Mouse (Mus musculus): ENCODE results near the gene Ccnt1.

The Ccnt1 gene

GRCm38 (mm10) chr15:98570873-98571538, at the start of gene Ccnt1, which contains the start of gene 4930415O20Rik:
Ccnt1 (minus strand) TSS chr15:98570923.
4930415O20Rik (plus strand) TSS chr15:98571004.
- DNase-seq (ENCODE audit: low spot score in 2 of 2) = no peak

GRCm38 (mm10) chr15:98617176-98617537, 46.4 kb upstream of the Ccnt1 start:
- peak in 1 of 2 experiments; percentile 84 for DNase-seq (ENCODE audit: low spot score in 2 of 2)

- DNase-seq (ENCODE audit: low spot score in 2 of 2) = no peak
These were observed 45.8 kb upstream of the Ccnt1 start for GRCm38 (mm10) chr15:98616362-98617175.

GRCm38 (mm10) chr15:98615751-98616150, 45.0 kb upstream of the Ccnt1 start:
- DNase-seq (ENCODE audit: low spot score in 2 of 2) = no peak

GRCm38 (mm10) chr15:98614971-98615370, 44.2 kb upstream of the Ccnt1 start:
- DNase-seq (ENCODE audit: low spot score in 2 of 2) = no peak

- no peak for DNase-seq (ENCODE audit: low spot score in 2 of 2)
These were observed 43.8 kb upstream of the Ccnt1 start for GRCm38 (mm10) chr15:98614551-98614950.

GRCm38 (mm10) chr15:98612229-98612628, 41.5 kb upstream of the Ccnt1 start:
- no peak for DNase-seq (ENCODE audit: low spot score in 2 of 2)

- DNase-seq (ENCODE audit: low spot score in 2 of 2) = no peak
These were observed 39.5 kb upstream of the Ccnt1 start for GRCm38 (mm10) chr15:98610131-98610633.

- peak; percentile 89 to 90 for DNase-seq (ENCODE audit: low spot score in 2 of 2)
These were observed 38.8 kb upstream of the Ccnt1 start, which contains the start of gene Adcy6 for GRCm38 (mm10) chr15:98609331-98610130. Adcy6 (minus strand) TSS chr15:98610076.

GRCm38 (mm10) chr15:98608784-98609250, 38.1 kb upstream of the Ccnt1 start:
- no peak for DNase-seq (ENCODE audit: low spot score in 2 of 2)

- no peak for DNase-seq (ENCODE audit: low spot score in 2 of 2)
These were observed 37.5 kb upstream of the Ccnt1 start for GRCm38 (mm10) chr15:98608058-98608783.

GRCm38 (mm10) chr15:98607557-98607956, 36.8 kb upstream of the Ccnt1 start:
- DNase-seq (ENCODE audit: low spot score in 2 of 2) = no peak

- DNase-seq (ENCODE audit: low spot score in 2 of 2) = no peak
These were observed 36.0 kb upstream of the Ccnt1 start for GRCm38 (mm10) chr15:98606739-98607138.

- DNase-seq (ENCODE audit: low spot score in 2 of 2) = no peak
These were observed 35.4 kb upstream of the Ccnt1 start for GRCm38 (mm10) chr15:98606051-98606536.

- DNase-seq (ENCODE audit: low spot score in 2 of 2) = no peak
These were observed 33.4 kb upstream of the Ccnt1 start for GRCm38 (mm10) chr15:98604041-98604575.

- DNase-seq (ENCODE audit: low spot score in 2 of 2) = no peak
These were observed 32.3 kb upstream of the Ccnt1 start for GRCm38 (mm10) chr15:98602921-98603458.

GRCm38 (mm10) chr15:98602191-98602881, 31.6 kb upstream of the Ccnt1 start:
- DNase-seq (ENCODE audit: low spot score in 2 of 2) = no peak

- no peak for DNase-seq (ENCODE audit: low spot score in 2 of 2)
These were observed 31.1 kb upstream of the Ccnt1 start for GRCm38 (mm10) chr15:98601832-98602190.

GRCm38 (mm10) chr15:98600036-98600709, 29.4 kb upstream of the Ccnt1 start:
- no peak for DNase-seq (ENCODE audit: low spot score in 2 of 2)

Measured in right cerebral cortex, postnatal 10 days (tissue).